Comparison of ENCODE assay signal across 31 mouse cellular contexts in the genomic region with DNA sequence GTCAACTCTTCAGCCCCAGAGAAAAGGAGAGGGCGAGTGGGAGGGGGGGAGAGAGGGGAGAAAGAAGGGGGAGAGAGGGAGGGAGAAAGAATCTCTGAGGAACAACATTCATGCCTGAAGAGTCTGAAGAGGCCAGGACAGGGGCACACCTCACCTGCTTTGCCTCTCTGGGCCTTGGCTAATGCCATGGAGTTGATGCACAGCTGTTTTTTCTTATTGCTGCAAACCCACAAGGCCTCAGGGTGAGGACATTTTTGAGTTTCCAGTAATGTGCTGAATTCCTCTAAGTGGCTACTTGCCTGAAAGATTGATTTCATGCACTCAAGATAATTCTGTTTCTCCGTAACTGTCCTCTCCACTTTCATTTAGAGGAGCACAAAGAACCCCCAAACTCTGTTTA. TPM values are rescaled to one million over a fixed set of nuclear protein-coding genes. Genes with fewer than 3 reads are reported as not detected.
DNase-seq lines count a peak whose midpoint lies in the region; ATAC-seq and TF ChIP-seq lines count a peak whose summit lies in the region.
"Had no signal": no experiment of that assay in that cellular context is flagged by ENCODE, and none has a peak within 500 bp of the region (broad histone marks: within the 10 kb centered on the region; RNA-seq: fewer than 3 reads in every experiment).

No protein-coding gene starts in this region.

- no peak for TF ChIP-seq CTCF in intestine, postnatal 0 days (IDR thresholded peaks at IDR 0.05; ENCODE audit: low read depth)

- no peaks in the 10 kb centered on the region for H3K9me3 ChIP-seq in kidney, embryonic 15.5 days (replicated peaks)
- no peaks in the 10 kb centered on the region for H3K9me3 ChIP-seq in intestine, postnatal 0 days (ENCODE audit: control insufficient read depth)
- H3K9me3 ChIP-seq: embryonic facial prominence, embryonic 12.5 days; heart, embryonic 12.5 days; hindbrain, embryonic 13.5 days; liver, embryonic 12.5 days; midbrain, embryonic 15.5 days; neural tube, embryonic 15.5 days had no signal

- no peak for ATAC-seq in kidney, embryonic 15.5 days (replicated peaks; ENCODE audit: low FRiP score)
- ATAC-seq in intestine, postnatal 0 days = no peak
- ATAC-seq: forebrain, embryonic 16.5 days; liver, embryonic 12.5 days; midbrain, embryonic 15.5 days had no signal

- H3K27me3 ChIP-seq in kidney, embryonic 15.5 days = no peaks in the 10 kb centered on the region
- no peaks in the 10 kb centered on the region for H3K27me3 ChIP-seq in intestine, postnatal 0 days (replicated peaks; ENCODE audit: control insufficient read depth, insufficient read depth, low read length)
- H3K27me3 ChIP-seq: CH12.LX; embryonic facial prominence, embryonic 12.5 days; heart, embryonic 12.5 days; hindbrain, embryonic 13.5 days; liver, embryonic 12.5 days; midbrain, embryonic 15.5 days; neural tube, embryonic 15.5 days; Patski had no signal

- no peak overlapping the region for H3K9ac ChIP-seq in kidney, embryonic 15.5 days
- no peak overlapping the region for H3K9ac ChIP-seq in intestine, postnatal 0 days (ENCODE audit: low read depth, low read length)
- H3K9ac ChIP-seq: embryonic facial prominence, embryonic 12.5 days; heart, embryonic 12.5 days; hindbrain, embryonic 13.5 days; liver, embryonic 12.5 days; liver, postnatal 0 days; midbrain, embryonic 15.5 days; neural tube, embryonic 15.5 days had no signal

- H3K4me2 ChIP-seq in kidney, embryonic 15.5 days = no peak overlapping the region
- H3K4me2 ChIP-seq in intestine, postnatal 0 days (replicated peaks; ENCODE audit: low read depth) = no peak overlapping the region
- H3K4me2 ChIP-seq: embryonic facial prominence, embryonic 12.5 days; heart, embryonic 12.5 days; hindbrain, embryonic 13.5 days; liver, embryonic 12.5 days; midbrain, embryonic 15.5 days; neural tube, embryonic 15.5 days had no signal

- no peak for DNase-seq in kidney, postnatal 14 days
- DNase-seq in 3T3-L1 (ENCODE audit: low read depth, low spot score) = peak; percentile 59
- DNase-seq in NIH3T3 (ENCODE audit: low read depth) = peak; percentile 71
- no peak for DNase-seq in cerebellum, adult 11 months
- DNase-seq in frontal cortex, adult 2 months (ENCODE audit: extremely low spot score in 1 of 2, low spot score in 1 of 2) = no peak
- DNase-seq: adrenal gland, postnatal 14 days; cerebellum, adult 8-10 months; cerebellum, postnatal 25 days; heart, postnatal 4 days; layer of hippocampus, postnatal 36 days; left cerebral cortex, postnatal 4 days; liver, postnatal 0 days; retina, postnatal 1 day; right cerebral cortex, postnatal 14 days; spleen, adult 18-20 months; thymus, adult 18-20 months; thymus, postnatal 25 days had no signal

- WGBS in kidney, embryonic 15.5 days = 57% methylated on average over 2 of the region's 2 CpGs
- 72% methylated on average over 2 of the region's 2 CpGs for WGBS in intestine, postnatal 0 days

- H3K4me1 ChIP-seq in kidney, embryonic 15.5 days = peaks cover 42% of the 10 kb centered on the region
- H3K4me1 ChIP-seq in intestine, postnatal 0 days (replicated peaks; ENCODE audit: control insufficient read depth, insufficient read depth, low read length) = no peaks in the 10 kb centered on the region

- 0 out of 2 replicates have a peak overlapping the region, but pooled peaks have one; percentile 32 for H3K27ac ChIP-seq in kidney, embryonic 15.5 days
- peak overlapping the region; percentile 46; the same call in 1 of the 2 replicates for H3K27ac ChIP-seq in intestine, postnatal 0 days (ENCODE audit: low read depth, low read length)
- H3K27ac ChIP-seq: embryonic facial prominence, embryonic 12.5 days; hindbrain, embryonic 13.5 days; liver, embryonic 12.5 days; macrophage; midbrain, embryonic 15.5 days; neural tube, embryonic 15.5 days had no signal

- H3K4me3 ChIP-seq in kidney, embryonic 15.5 days (replicated peaks) = no peak overlapping the region
- no peak overlapping the region for H3K4me3 ChIP-seq in intestine, postnatal 0 days (ENCODE audit: low read depth, low read length)
- H3K4me3 ChIP-seq: embryonic facial prominence, embryonic 12.5 days; erythroblast, embryonic 14.5 days; heart, adult 2 months; heart, embryonic 12.5 days; hindbrain, embryonic 13.5 days; liver, embryonic 12.5 days; midbrain, embryonic 15.5 days; neural tube, embryonic 15.5 days had no signal

- H3K36me3 ChIP-seq in kidney, embryonic 15.5 days = peaks cover 23% of the 10 kb centered on the region
- H3K36me3 ChIP-seq in intestine, postnatal 0 days (ENCODE audit: control insufficient read depth, insufficient read depth) = peaks cover 8% of the 10 kb centered on the region; the same call in 1 of the 2 replicates
- H3K36me3 ChIP-seq: midbrain, embryonic 15.5 days had no signal

RNA-seq across cellular contexts. Expression of a gene that starts 7.2 kb away (rescaled TPM):
- 3,192 and 3,248 TPM in 2 replicates for polyA plus RNA-seq in kidney, embryonic 15.5 days (2015; fragmentation: Nextera tagmentation; extraction: Ambion mirVana)
- 2,405 and 2,440 TPM in 2 replicates for polyA plus RNA-seq in intestine, postnatal 0 days (2015; fragmentation: Nextera tagmentation; extraction: Ambion mirVana)
- 3,321 and 3,429 TPM in 2 replicates for polyA plus RNA-seq in frontal cortex, adult 2 months (2012; rRNA removed)

RNA-seq across cellular contexts. Expression of a gene that starts 16.1 kb away (rescaled TPM):
- 3.5 and 6.4 TPM in 2 replicates for polyA plus RNA-seq in kidney, embryonic 15.5 days (2015; fragmentation: Nextera tagmentation; extraction: Ambion mirVana)
- polyA plus RNA-seq in intestine, postnatal 0 days (2015; fragmentation: Nextera tagmentation; extraction: Ambion mirVana) = 6.0 and 6.3 TPM in 2 replicates
- polyA plus RNA-seq in frontal cortex, adult 2 months (2012; rRNA removed) = 16.8 TPM in 2 replicates

RNA-seq across cellular contexts. Expression of a gene that starts 19.1 kb away (rescaled TPM):
- polyA plus RNA-seq in kidney, embryonic 15.5 days (2015; fragmentation: Nextera tagmentation; extraction: Ambion mirVana) = 19.4 and 20.0 TPM in 2 replicates
- 54.9 and 55.2 TPM in 2 replicates for polyA plus RNA-seq in intestine, postnatal 0 days (2015; fragmentation: Nextera tagmentation; extraction: Ambion mirVana)
- 61.0 and 66.1 TPM in 2 replicates for polyA plus RNA-seq in frontal cortex, adult 2 months (2012; rRNA removed)

Comparison
In these comparisons a context has a peak if more than half of its experiments do, and no peak if none do; other contexts are left out.
1. DNase-seq: peak in 3T3-L1 (single experiment) and NIH3T3 (single experiment); none in kidney, postnatal 14 days (single experiment), cerebellum, adult 11 months (single experiment) and frontal cortex, adult 2 months (0 of 2).